Mouse (Mus musculus): ENCODE measurements around the gene Olfr126. TPM values are rescaled to one million over a fixed set of nuclear protein-coding genes. Genes with fewer than 3 reads are reported as not detected.

Gene Olfr126
- polyA plus RNA-seq (2016; fragmentation: Nextera tagmentation; extraction: Ambion mirVana): not detected in 2 replicates

GRCm38 (mm10) chr17:37847183-37847582, at the start of gene Olfr126:
Gene Olfr126, plus strand, starts transcription at chr17:37847483.
- Histone ChIP-seq H3K4me3 (replicated peaks) (no peak within 1 kb of the TSS), H3K36me3 (no peaks in the 10 kb centered on the region), H3K27ac (no peak within 1 kb of the TSS), H3K9me3 (no peaks in the 10 kb centered on the region), H3K4me1 (replicated peaks) (no peaks in the 10 kb centered on the region), H3K9ac (replicated peaks) (no peak within 1 kb of the TSS), H3K4me2 (no peak within 1 kb of the TSS), H3K27me3 (no peaks in the 10 kb centered on the region)
- ATAC-seq (ENCODE audit: insufficient number of reproducible peaks, insufficient read depth, low FRiP score, low TSS enrichment, low read depth): no peak

DNA sequence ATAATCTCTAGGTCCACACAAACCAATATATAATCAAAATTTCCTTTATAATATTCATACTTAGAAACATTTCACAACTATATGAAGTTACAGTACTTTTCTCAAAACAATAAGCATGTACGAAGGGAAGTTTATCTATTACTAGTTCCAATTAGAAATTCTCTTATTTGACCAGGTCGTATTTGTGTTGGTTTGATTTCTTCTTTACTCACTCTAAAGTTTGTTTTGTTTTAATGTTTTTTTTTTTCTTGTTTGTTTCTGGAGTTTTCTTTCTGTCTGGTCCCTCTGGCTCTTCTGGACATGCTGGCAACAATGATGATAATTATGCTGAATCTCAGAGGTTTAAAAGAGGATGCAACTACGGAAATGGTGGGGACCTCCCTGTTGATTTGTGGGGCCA, 47.7 kb upstream of the Olfr126 start, which contains the start of gene Olfr124:
Gene Olfr124, plus strand, starts transcription at position 301 of the 400 bp plus-strand sequence.
- no peaks in the 10 kb centered on the region for H3K27me3 ChIP-seq
- no peaks in the 10 kb centered on the region for H3K9me3 ChIP-seq
- 82% methylated on average over 3 of the region's 3 CpGs for WGBS

DNA sequence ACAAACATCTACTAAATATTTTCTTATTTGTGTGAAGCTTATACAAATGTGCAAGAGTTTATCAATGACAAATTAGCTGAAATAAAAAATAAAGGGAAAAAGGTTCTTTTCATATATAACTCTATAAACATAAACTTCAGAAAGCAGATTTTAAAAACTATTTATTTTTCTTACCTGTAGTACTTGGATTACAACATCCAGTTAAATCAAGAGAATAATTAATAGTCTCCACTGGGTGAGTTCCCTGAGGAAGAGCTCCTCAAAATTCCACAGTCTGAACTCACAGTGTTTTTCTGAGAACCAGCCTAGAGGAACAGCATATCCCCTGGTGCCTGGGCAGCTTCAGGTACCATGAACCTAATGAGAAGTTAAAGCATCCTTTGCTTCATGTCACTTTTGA, 14.6 kb upstream of the Olfr126 start, which contains the start of gene Olfr125:
Gene Olfr125, plus strand, starts transcription at position 301 of the 400 bp plus-strand sequence.
- H3K9me3 ChIP-seq: no peaks in the 10 kb centered on the region
- no peak within 1 kb of the TSS for H3K9ac ChIP-seq (replicated peaks)
- no peaks in the 10 kb centered on the region for H3K27me3 ChIP-seq
- no peak within 1 kb of the TSS for H3K4me2 ChIP-seq
- H3K27ac ChIP-seq: no peak within 1 kb of the TSS
- no peaks in the 10 kb centered on the region for H3K4me1 ChIP-seq (replicated peaks)
- no peak for ATAC-seq (ENCODE audit: insufficient number of reproducible peaks, insufficient read depth, low FRiP score, low TSS enrichment, low read depth)
- H3K36me3 ChIP-seq: no peaks in the 10 kb centered on the region
- no peak within 1 kb of the TSS for H3K4me3 ChIP-seq (replicated peaks)

More for the DNA sequence above, 47.7 kb upstream of the Olfr126 start, which contains the start of gene Olfr124:
- H3K9ac ChIP-seq (replicated peaks): no peak within 1 kb of the TSS
- no peaks in the 10 kb centered on the region for H3K36me3 ChIP-seq
- H3K4me1 ChIP-seq (replicated peaks): no peaks in the 10 kb centered on the region
- no peak within 1 kb of the TSS for H3K4me3 ChIP-seq (replicated peaks)
- H3K27ac ChIP-seq: no peak within 1 kb of the TSS
- no peak for ATAC-seq (ENCODE audit: insufficient number of reproducible peaks, insufficient read depth, low FRiP score, low TSS enrichment, low read depth)
- no peak within 1 kb of the TSS for H3K4me2 ChIP-seq

DNA sequence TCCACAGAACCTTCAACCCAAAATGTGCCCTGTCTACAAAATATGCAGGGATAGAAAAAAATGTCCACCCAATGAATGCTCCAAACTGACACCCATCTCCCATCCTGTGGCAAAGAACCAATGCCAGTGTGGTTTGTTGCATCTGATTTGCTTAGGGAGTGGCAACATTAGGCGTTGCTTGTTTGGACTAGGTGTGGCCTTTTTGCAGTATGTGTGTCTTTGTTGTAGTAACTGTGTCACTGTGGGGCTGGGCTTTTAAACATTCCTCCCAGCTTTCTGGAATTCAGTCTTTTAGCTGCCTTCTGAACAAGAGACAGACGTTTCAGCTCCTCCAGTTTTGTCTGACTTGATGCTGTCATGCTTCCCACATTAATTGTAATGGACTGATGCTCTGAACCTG, 16.6 kb downstream of the Olfr126 start:
- ATAC-seq (ENCODE audit: insufficient number of reproducible peaks, insufficient read depth, low FRiP score, low TSS enrichment, low read depth): no peak
- no peaks in the 10 kb centered on the region for H3K27me3 ChIP-seq
- WGBS: 86% methylated on average over 2 of the region's 2 CpGs

DNA sequence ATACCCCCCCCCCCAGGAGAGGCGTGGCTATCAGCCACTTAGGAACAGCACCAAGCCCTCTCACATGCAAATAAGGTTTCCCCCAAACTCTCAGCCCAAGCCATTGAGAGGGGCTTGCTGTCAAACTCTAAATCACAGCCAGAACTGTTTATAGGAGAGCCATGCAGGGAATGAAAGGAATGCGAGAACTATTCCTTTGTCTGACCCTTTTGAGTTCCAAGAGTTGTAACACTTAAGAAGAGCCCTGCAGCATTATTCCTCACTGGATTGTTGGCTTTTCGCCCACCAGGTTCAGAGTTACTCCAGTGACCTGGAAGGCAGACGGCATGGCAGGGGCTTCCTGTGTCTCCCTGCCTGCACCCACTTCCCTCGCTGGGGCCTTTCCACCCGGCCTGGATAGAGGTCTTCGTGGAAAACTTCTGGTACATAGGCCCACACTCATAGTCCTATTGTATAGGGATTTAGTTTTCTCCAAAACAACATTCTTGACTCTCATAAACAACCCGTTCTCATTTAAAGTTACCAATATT, 22.5 kb downstream of the Olfr126 start:
- Histone ChIP-seq H3K36me3 (no peaks in the 10 kb centered on the region), H3K27me3 (no peaks in the 10 kb centered on the region), H3K9ac (replicated peaks) (no peak overlapping the region), H3K4me1 (replicated peaks) (no peaks in the 10 kb centered on the region), H3K4me2 (no peak overlapping the region), H3K9me3 (no peaks in the 10 kb centered on the region), H3K27ac (no peak overlapping the region), H3K4me3 (replicated peaks) (no peak overlapping the region)
- no peak; the same call in 1 of the 2 replicates for ATAC-seq (ENCODE audit: insufficient number of reproducible peaks, insufficient read depth, low FRiP score, low TSS enrichment, low read depth)
- WGBS: 25% methylated on average over 8 of the region's 8 CpGs

More for the DNA sequence above, 16.6 kb downstream of the Olfr126 start:
- H3K4me1 ChIP-seq (replicated peaks): no peaks in the 10 kb centered on the region
- no peak overlapping the region for H3K4me3 ChIP-seq (replicated peaks)
- H3K9ac ChIP-seq (replicated peaks): no peak overlapping the region
- no peak overlapping the region for H3K4me2 ChIP-seq
- peaks cover 9% of the 10 kb centered on the region for H3K9me3 ChIP-seq
- H3K36me3 ChIP-seq: no peaks in the 10 kb centered on the region
- H3K27ac ChIP-seq: no peak overlapping the region

DNA sequence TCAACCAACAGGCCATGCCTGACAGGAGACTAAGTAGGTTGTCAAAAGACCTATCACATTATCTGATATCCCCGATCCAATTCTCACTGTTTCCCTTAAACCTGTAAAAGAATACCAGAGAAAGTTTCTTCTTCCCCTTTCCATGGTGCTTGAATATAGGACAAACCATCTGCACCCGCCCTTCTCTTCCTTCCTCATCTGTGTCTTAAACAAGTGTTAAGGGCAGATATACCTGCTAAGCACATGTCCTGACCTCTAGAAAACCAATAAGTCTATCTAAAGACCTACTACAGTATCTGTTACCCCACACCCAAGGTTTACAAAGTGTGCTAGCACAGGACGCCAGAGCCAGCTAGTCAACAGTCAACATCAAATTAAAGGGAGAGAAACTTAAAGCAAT, 26.5 kb downstream of the Olfr126 start:
- H3K9me3 ChIP-seq: no peaks in the 10 kb centered on the region
- no peak overlapping the region for H3K9ac ChIP-seq (replicated peaks)
- H3K36me3 ChIP-seq: no peaks in the 10 kb centered on the region
- no peaks in the 10 kb centered on the region for H3K4me1 ChIP-seq (replicated peaks)
- WGBS: 87% methylated on average over 3 of the region's 3 CpGs
- no peak overlapping the region for H3K4me3 ChIP-seq (replicated peaks)
- ATAC-seq (ENCODE audit: insufficient number of reproducible peaks, insufficient read depth, low FRiP score, low TSS enrichment, low read depth): no peak
- H3K27ac ChIP-seq: no peak overlapping the region
- no peak overlapping the region for H3K4me2 ChIP-seq
- no peaks in the 10 kb centered on the region for H3K27me3 ChIP-seq

GRCm38 (mm10) chr17:37900137-37900536, 52.9 kb downstream of the Olfr126 start, which contains the start of gene Olfr127:
Gene Olfr127, plus strand, starts transcription at chr17:37900437.
- Histone ChIP-seq H3K27me3 (no peaks in the 10 kb centered on the region), H3K9me3 (no peaks in the 10 kb centered on the region), H3K4me1 (replicated peaks) (no peaks in the 10 kb centered on the region), H3K4me3 (replicated peaks) (no peak within 1 kb of the TSS), H3K4me2 (no peak within 1 kb of the TSS), H3K36me3 (no peaks in the 10 kb centered on the region), H3K9ac (replicated peaks) (no peak within 1 kb of the TSS), H3K27ac (no peak within 1 kb of the TSS)
- WGBS: 80% methylated on average over 1 of the region's 1 CpGs
- ATAC-seq (ENCODE audit: insufficient number of reproducible peaks, insufficient read depth, low FRiP score, low TSS enrichment, low read depth): no peak

Other genes with a start within 250 kb of the Olfr126 start
- gene Olfr115, start 220.4 kb upstream of the Olfr126 start, polyA plus RNA-seq (2016; fragmentation: Nextera tagmentation; extraction: Ambion mirVana): not detected in 2 replicates
- gene Olfr116, start 220.3 kb upstream of the Olfr126 start, polyA plus RNA-seq (2016; fragmentation: Nextera tagmentation; extraction: Ambion mirVana): not detected in 2 replicates
- gene Olfr117, start 183.7 kb upstream of the Olfr126 start, polyA plus RNA-seq (2016; fragmentation: Nextera tagmentation; extraction: Ambion mirVana): not detected in 2 replicates
- gene Olfr118, start 180.5 kb upstream of the Olfr126 start, polyA plus RNA-seq (2016; fragmentation: Nextera tagmentation; extraction: Ambion mirVana): not detected in 2 replicates
- gene Olfr119, start 150.9 kb upstream of the Olfr126 start, polyA plus RNA-seq (2016; fragmentation: Nextera tagmentation; extraction: Ambion mirVana): not detected in 2 replicates
- not detected in 2 replicates for gene Olfr120, start 125.7 kb upstream of the Olfr126 start, polyA plus RNA-seq (2016; fragmentation: Nextera tagmentation; extraction: Ambion mirVana)
- gene Olfr121, start 98.6 kb upstream of the Olfr126 start, polyA plus RNA-seq (2016; fragmentation: Nextera tagmentation; extraction: Ambion mirVana): not detected in 2 replicates
- gene Olfr122, start 78.9 kb upstream of the Olfr126 start, polyA plus RNA-seq (2016; fragmentation: Nextera tagmentation; extraction: Ambion mirVana): not detected in 2 replicates
- gene Olfr123, start 54.0 kb upstream of the Olfr126 start, polyA plus RNA-seq (2016; fragmentation: Nextera tagmentation; extraction: Ambion mirVana): not detected in 2 replicates
- not detected in 2 replicates for gene Olfr124, start 47.6 kb upstream of the Olfr126 start, polyA plus RNA-seq (2016; fragmentation: Nextera tagmentation; extraction: Ambion mirVana)
- not detected in 2 replicates for gene Olfr125, start 14.5 kb upstream of the Olfr126 start, polyA plus RNA-seq (2016; fragmentation: Nextera tagmentation; extraction: Ambion mirVana)
- gene Olfr127, start 53.0 kb downstream of the Olfr126 start, polyA plus RNA-seq (2016; fragmentation: Nextera tagmentation; extraction: Ambion mirVana): not detected in 2 replicates
- not detected in 2 replicates for gene Olfr128, start 73.1 kb downstream of the Olfr126 start, polyA plus RNA-seq (2016; fragmentation: Nextera tagmentation; extraction: Ambion mirVana)
- gene Olfr761, start 105.6 kb downstream of the Olfr126 start, polyA plus RNA-seq (2016; fragmentation: Nextera tagmentation; extraction: Ambion mirVana): not detected in 2 replicates
- not detected in 2 replicates for gene Olfr129, start 212.6 kb downstream of the Olfr126 start, polyA plus RNA-seq (2016; fragmentation: Nextera tagmentation; extraction: Ambion mirVana)
- not detected in 2 replicates for gene Olfr130, start 216.4 kb downstream of the Olfr126 start, polyA plus RNA-seq (2016; fragmentation: Nextera tagmentation; extraction: Ambion mirVana)
- not detected in 2 replicates for gene Olfr131, start 241.2 kb downstream of the Olfr126 start, polyA plus RNA-seq (2016; fragmentation: Nextera tagmentation; extraction: Ambion mirVana)

Measured in limb, embryonic 12.5 days (tissue).